Mouse (Mus musculus): ENCODE measurements around the gene Whrn. TPM values are rescaled to one million over a fixed set of nuclear protein-coding genes. Genes with fewer than 3 reads are reported as not detected.

Whrn gene
- polyA plus RNA-seq, 1 experiment from 2014 or later = 10.0 TPM

DNA sequence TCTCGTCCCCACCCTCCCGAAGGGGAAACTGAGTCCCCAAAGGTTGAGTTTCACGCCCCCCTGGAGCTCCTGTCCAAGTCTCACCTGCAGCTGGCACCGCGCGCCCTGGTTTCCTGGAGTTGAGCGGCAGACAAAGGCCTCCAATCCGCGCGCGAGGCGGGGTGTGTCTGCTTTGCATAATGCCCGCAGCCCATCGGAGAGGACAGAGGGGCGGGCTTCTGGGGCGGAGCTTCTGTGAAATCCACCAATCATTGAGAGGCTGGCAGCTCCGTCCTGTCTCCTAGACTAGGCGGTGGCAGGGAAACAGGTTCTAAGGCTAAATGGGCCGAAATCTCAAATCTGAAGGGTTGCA is 85.2 kb downstream of the Whrn start:
- Histone ChIP-seq H3K27me3 (replicated peaks) (no peaks in the 10 kb centered on the region), H3K9ac (peak overlapping the region; percentile 54), H3K4me2 (replicated peaks) (peak overlapping the region; percentile 94), H3K4me3 (peak overlapping the region; percentile 56), H3K36me3 (no peaks in the 10 kb centered on the region; the same call in 1 of the 2 replicates), H3K9me3 (no peaks in the 10 kb centered on the region), H3K4me1 (peaks cover 24% of the 10 kb centered on the region), H3K27ac (no peak overlapping the region)
- peak; percentile 93 for ATAC-seq (ENCODE audit: low FRiP score, low read depth)
- under 1% methylated on average over 19 of the region's 19 CpGs for WGBS

DNA sequence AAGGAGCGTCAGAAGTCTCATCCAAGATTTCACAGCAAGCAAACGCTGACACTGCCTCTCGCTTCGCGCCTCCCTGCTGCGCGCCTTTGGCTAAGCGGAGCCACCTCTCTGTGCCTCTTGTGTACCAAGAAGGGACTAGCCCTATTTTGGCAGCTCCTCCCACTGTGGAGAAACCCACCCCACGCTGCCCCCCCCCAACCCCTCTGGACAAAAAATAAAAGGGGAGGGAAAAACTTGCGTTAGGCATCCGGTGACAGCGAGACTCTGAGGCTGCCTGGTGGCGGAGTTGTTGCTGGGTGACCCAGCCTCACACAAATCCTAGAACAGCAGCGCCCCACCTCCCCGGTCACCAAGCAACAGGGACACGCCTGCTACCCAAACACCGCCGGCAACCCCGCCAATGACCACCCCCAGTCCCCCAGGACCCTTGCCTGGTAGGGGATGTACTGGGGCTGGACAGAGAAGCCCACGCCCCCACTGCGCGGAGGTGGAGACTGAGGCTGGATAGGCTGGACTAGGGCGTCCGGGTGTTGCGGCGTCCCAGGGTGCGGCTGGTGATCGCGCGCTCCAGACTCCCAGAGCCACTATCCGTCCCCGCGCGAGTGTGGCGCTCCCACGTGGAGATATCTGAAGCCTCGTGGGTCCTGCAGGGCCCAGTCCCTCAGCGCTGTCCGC is 85.7 kb downstream of the Whrn start:
- peaks cover 30% of the 10 kb centered on the region for H3K4me1 ChIP-seq
- peak overlapping the region; percentile 54 for H3K9ac ChIP-seq
- H3K27me3 ChIP-seq (replicated peaks) = no peaks in the 10 kb centered on the region
- H3K36me3 ChIP-seq = no peaks in the 10 kb centered on the region
- H3K9me3 ChIP-seq = no peaks in the 10 kb centered on the region
- H3K27ac ChIP-seq = no peak overlapping the region
- peak overlapping the region; percentile 94 for H3K4me2 ChIP-seq (replicated peaks)
- under 1% methylated on average over 39 of the region's 39 CpGs for WGBS
- H3K4me3 ChIP-seq = peak overlapping the region; percentile 56
- peak; percentile 81 for ATAC-seq (ENCODE audit: low FRiP score, low read depth)

- H3K4me3 ChIP-seq = peak overlapping the region; percentile 56
- H3K27me3 ChIP-seq (replicated peaks) = no peaks in the 10 kb centered on the region
- no peak for ATAC-seq (ENCODE audit: low FRiP score, low read depth)
- no peaks in the 10 kb centered on the region for H3K9me3 ChIP-seq
- H3K36me3 ChIP-seq = no peaks in the 10 kb centered on the region
- H3K9ac ChIP-seq = peak overlapping the region; percentile 54; the same call in 1 of the 2 replicates
- peaks cover 36% of the 10 kb centered on the region for H3K4me1 ChIP-seq
- H3K4me2 ChIP-seq (replicated peaks) = peak overlapping the region; percentile 94
- 5% methylated on average over 18 of the region's 18 CpGs for WGBS
- no peak overlapping the region for H3K27ac ChIP-seq
Measured at GRCm38 (mm10) chr4:63409317-63409907, 86.4 kb downstream of the Whrn start.

DNA sequence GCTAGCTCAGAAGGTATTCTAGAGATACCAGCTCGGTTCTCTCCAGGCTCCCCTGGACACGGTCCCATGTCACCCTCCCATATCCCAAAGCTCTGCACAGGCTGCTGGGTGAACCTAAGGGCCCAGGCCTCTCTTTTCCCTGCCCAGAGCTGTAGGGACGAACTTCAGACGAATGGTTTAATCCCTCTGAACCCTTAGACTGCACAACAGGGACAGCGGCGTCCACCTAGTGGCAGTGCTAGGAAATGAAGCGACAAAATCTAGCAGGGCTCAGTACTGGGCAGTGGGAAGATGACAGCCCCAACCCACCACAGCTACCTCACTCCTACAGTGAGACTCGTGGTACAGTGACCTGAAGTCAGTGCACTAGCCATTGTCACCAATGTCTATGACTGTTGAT is 87.1 kb downstream of the Whrn start:
- no peaks in the 10 kb centered on the region for H3K36me3 ChIP-seq
- H3K27me3 ChIP-seq (replicated peaks) = no peaks in the 10 kb centered on the region
- ATAC-seq (ENCODE audit: low FRiP score, low read depth) = peak; percentile 29
- no peak overlapping the region for H3K27ac ChIP-seq
- no peak overlapping the region for H3K4me3 ChIP-seq
- peaks cover 43% of the 10 kb centered on the region for H3K4me1 ChIP-seq
- no peak overlapping the region for H3K9ac ChIP-seq
- H3K9me3 ChIP-seq = no peaks in the 10 kb centered on the region
- 7% methylated on average over 8 of the region's 8 CpGs for WGBS
- H3K4me2 ChIP-seq (replicated peaks) = peak overlapping the region; percentile 94; the same call in 1 of the 2 replicates

DNA sequence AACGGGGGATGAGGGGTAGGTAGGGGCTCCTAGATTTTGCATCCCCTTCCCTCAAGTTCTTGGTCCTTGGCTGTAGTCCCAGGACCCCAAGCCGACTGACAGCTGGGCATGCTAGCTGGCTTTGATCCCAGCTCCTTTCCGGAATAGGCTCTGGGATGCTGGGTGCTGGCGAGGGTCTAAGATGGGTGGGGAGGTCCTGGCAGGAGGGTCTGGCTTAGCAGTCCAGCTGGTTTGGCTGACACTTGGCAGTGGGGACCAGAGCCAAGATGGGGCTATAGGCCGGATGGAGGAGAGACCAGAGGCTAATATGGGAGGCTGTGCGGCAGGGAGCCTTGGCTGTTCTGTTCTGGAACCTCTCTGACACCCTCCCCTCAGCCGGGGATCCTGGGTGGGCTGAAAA is 87.5 kb downstream of the Whrn start:
- Histone ChIP-seq H3K4me2 (replicated peaks) (peak overlapping the region; percentile 21; the same call in 1 of the 2 replicates), H3K4me1 (peaks cover 47% of the 10 kb centered on the region), H3K27ac (no peak overlapping the region), H3K9me3 (no peaks in the 10 kb centered on the region), H3K27me3 (replicated peaks) (no peaks in the 10 kb centered on the region), H3K4me3 (no peak overlapping the region), H3K9ac (no peak overlapping the region), H3K36me3 (no peaks in the 10 kb centered on the region)
- no peak for ATAC-seq (ENCODE audit: low FRiP score, low read depth)
- 66% methylated on average over 7 of the region's 7 CpGs for WGBS

GRCm38 (mm10) chr4:63405683-63406082 is 90.1 kb downstream of the Whrn start:
- Histone ChIP-seq H3K4me2 (replicated peaks) (no peak overlapping the region), H3K9ac (no peak overlapping the region), H3K36me3 (no peaks in the 10 kb centered on the region), H3K27me3 (replicated peaks) (no peaks in the 10 kb centered on the region), H3K9me3 (no peaks in the 10 kb centered on the region), H3K4me3 (no peak overlapping the region), H3K27ac (no peak overlapping the region), H3K4me1 (peaks cover 57% of the 10 kb centered on the region)
- no peak for ATAC-seq (ENCODE audit: low FRiP score, low read depth)
- WGBS = 59% methylated on average over 4 of the region's 4 CpGs

GRCm38 (mm10) chr4:63405051-63405450 is 90.7 kb downstream of the Whrn start:
- no peak for ATAC-seq (ENCODE audit: low FRiP score, low read depth)
- no peak overlapping the region for H3K27ac ChIP-seq

GRCm38 (mm10) chr4:63404205-63404604 is 91.6 kb downstream of the Whrn start:
- Histone ChIP-seq H3K4me1 (peaks cover 47% of the 10 kb centered on the region), H3K36me3 (no peaks in the 10 kb centered on the region), H3K9me3 (no peaks in the 10 kb centered on the region), H3K27me3 (replicated peaks) (no peaks in the 10 kb centered on the region), H3K9ac (no peak overlapping the region), H3K4me3 (no peak overlapping the region), H3K27ac (no peak overlapping the region), H3K4me2 (replicated peaks) (no peak overlapping the region)
- ATAC-seq (ENCODE audit: low FRiP score, low read depth) = no peak
- WGBS = 71% methylated on average over 7 of the region's 7 CpGs

More at GRCm38 (mm10) chr4:63405051-63405450, 90.7 kb downstream of the Whrn start:
- no peaks in the 10 kb centered on the region for H3K36me3 ChIP-seq
- H3K4me1 ChIP-seq = peaks cover 54% of the 10 kb centered on the region
- no peak overlapping the region for H3K9ac ChIP-seq
- no peak overlapping the region for H3K4me2 ChIP-seq (replicated peaks)
- WGBS = 32% methylated on average over 7 of the region's 7 CpGs
- no peaks in the 10 kb centered on the region for H3K27me3 ChIP-seq (replicated peaks)
- no peak overlapping the region for H3K4me3 ChIP-seq
- H3K9me3 ChIP-seq = no peaks in the 10 kb centered on the region

- ATAC-seq (ENCODE audit: low FRiP score, low read depth) = peak; percentile 75
- peaks cover 39% of the 10 kb centered on the region for H3K4me1 ChIP-seq
Measured at GRCm38 (mm10) chr4:63403040-63403959, 92.5 kb downstream of the Whrn start, which contains the start of gene Akna. Akna (minus strand) TSS chr4:63403354.

GRCm38 (mm10) chr4:63402558-63402957 is 93.2 kb downstream of the Whrn start:
- Histone ChIP-seq H3K9ac (no peak overlapping the region), H3K27ac (peak overlapping the region; percentile 3), H3K4me3 (no peak overlapping the region), H3K9me3 (no peaks in the 10 kb centered on the region), H3K27me3 (replicated peaks) (no peaks in the 10 kb centered on the region), H3K4me2 (replicated peaks) (peak overlapping the region; percentile 44), H3K4me1 (peaks cover 36% of the 10 kb centered on the region), H3K36me3 (peaks cover under 1% of the 10 kb centered on the region; the same call in 1 of the 2 replicates)
- ATAC-seq (ENCODE audit: low FRiP score, low read depth) = peak; percentile 10; the same call in 1 of the 2 replicates
- WGBS = 79% methylated on average over 6 of the region's 6 CpGs

More at GRCm38 (mm10) chr4:63403040-63403959, 92.5 kb downstream of the Whrn start, which contains the start of gene Akna:
- Histone ChIP-seq H3K9me3 (no peaks in the 10 kb centered on the region), H3K27ac (peak within 1 kb of the TSS; percentile 3), H3K27me3 (replicated peaks) (no peaks in the 10 kb centered on the region), H3K9ac (no peak within 1 kb of the TSS; the same call in 1 of the 2 replicates), H3K4me2 (replicated peaks) (peak within 1 kb of the TSS; percentile 44), H3K36me3 (no peaks in the 10 kb centered on the region), H3K4me3 (peak within 1 kb of the TSS; percentile 20; the same call in 1 of the 2 replicates)
- 24% methylated on average over 17 of the region's 17 CpGs for WGBS

DNA sequence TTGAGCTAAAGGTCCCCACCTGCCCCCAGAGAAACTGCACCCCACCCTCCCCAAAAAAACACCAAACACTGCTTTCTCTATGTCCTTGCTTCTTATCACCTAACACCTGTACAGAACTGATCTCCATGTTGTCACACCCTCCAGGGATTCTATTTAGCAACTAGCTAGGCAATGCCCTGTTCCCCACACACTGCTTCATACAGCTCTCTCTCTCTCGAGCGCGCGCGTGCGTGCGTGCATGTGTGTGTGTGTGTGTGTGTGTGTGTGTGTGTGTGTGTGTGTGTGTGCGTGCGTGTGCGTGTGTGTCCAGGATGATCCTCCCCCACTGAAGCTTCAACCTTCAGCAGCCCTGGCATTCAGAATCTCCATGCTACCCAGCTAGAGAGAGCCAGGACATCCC is 93.7 kb downstream of the Whrn start:
- WGBS = 97% methylated on average over 10 of the region's 10 CpGs
- peak overlapping the region; percentile 44; the same call in 1 of the 2 replicates for H3K4me2 ChIP-seq (replicated peaks)
- no peaks in the 10 kb centered on the region for H3K27me3 ChIP-seq (replicated peaks)

GRCm38 (mm10) chr4:63401620-63402019 is 94.2 kb downstream of the Whrn start:
- peaks cover 36% of the 10 kb centered on the region for H3K4me1 ChIP-seq
- no peaks in the 10 kb centered on the region for H3K9me3 ChIP-seq
- H3K27me3 ChIP-seq (replicated peaks) = no peaks in the 10 kb centered on the region
- H3K4me3 ChIP-seq = no peak overlapping the region
- no peak overlapping the region for H3K9ac ChIP-seq
- H3K27ac ChIP-seq = no peak overlapping the region
- H3K36me3 ChIP-seq = peaks cover 4% of the 10 kb centered on the region; the same call in 1 of the 2 replicates
- ATAC-seq (ENCODE audit: low FRiP score, low read depth) = no peak
- H3K4me2 ChIP-seq (replicated peaks) = no peak overlapping the region
- 91% methylated on average over 6 of the region's 6 CpGs for WGBS

More for the DNA sequence above, 93.7 kb downstream of the Whrn start:
- H3K4me1 ChIP-seq = peaks cover 36% of the 10 kb centered on the region
- no peak overlapping the region for H3K9ac ChIP-seq
- H3K9me3 ChIP-seq = no peaks in the 10 kb centered on the region
- peaks cover 4% of the 10 kb centered on the region; the same call in 1 of the 2 replicates for H3K36me3 ChIP-seq
- no peak overlapping the region for H3K27ac ChIP-seq
- no peak overlapping the region for H3K4me3 ChIP-seq
- ATAC-seq (ENCODE audit: low FRiP score, low read depth) = no peak

All from neural tube, embryonic 12.5 days (tissue).